Mouse (Mus musculus) liver, embryonic 11.5 days (tissue): ENCODE data around the gene Serpinb3a. TPM values are rescaled to one million over a fixed set of nuclear protein-coding genes. Genes with fewer than 3 reads are reported as not detected.

Experiments used
- ATAC-seq: fragments of 200-750 bp; cut with Nextera tagmentation; replicated peaks from 2 replicates; pipeline ENCODE4 v1.8.0; 2017; ENCODE audit warnings: moderate number of reproducible peaks, mild to moderate bottlenecking, moderate TSS enrichment, moderate library complexity; ENCODE audit not compliant: low FRiP score
- DNase-seq: peaks from one replicate; pipeline ENCODE4 v3.0.0-alpha.2; 2017; ENCODE audit warnings: low spot score
- H3K27ac ChIP-seq: fragments of 300-500 bp; sonication (generic); 2 replicates; pipeline ENCODE4 v1.5.1; 2014; ENCODE audit warnings: mild to moderate bottlenecking, low read depth, low read length, control low read depth
- H3K27me3 ChIP-seq: fragments of 300-500 bp; sonication (generic); replicated peaks from 2 replicates; pipeline ENCODE4 v1.6.1; 2014; ENCODE audit warnings: low read length, mixed read lengths; ENCODE audit not compliant: control insufficient read depth, insufficient read depth
- H3K36me3 ChIP-seq: fragments of 300-500 bp; sonication (generic); 2 replicates; pipeline ENCODE4 v1.6.1; 2014; ENCODE audit warnings: mild to moderate bottlenecking, low read length, moderate library complexity, mixed read lengths; ENCODE audit not compliant: control insufficient read depth, insufficient read depth
- H3K4me1 ChIP-seq: fragments of 300-500 bp; sonication (generic); replicated peaks from 2 replicates; pipeline ENCODE4 v1.6.1; 2014; ENCODE audit warnings: low read length, mixed read lengths; ENCODE audit not compliant: control insufficient read depth, insufficient read depth
- H3K4me2 ChIP-seq: fragments of 300-500 bp; sonication (generic); 2 replicates; pipeline ENCODE4 v1.6.1; 2014; ENCODE audit warnings: mild to moderate bottlenecking, control low read depth, moderate library complexity
- H3K4me3 ChIP-seq: fragments of 300-500 bp; sonication (generic); 2 replicates; pipeline ENCODE4 v1.5.1; 2014; ENCODE audit warnings: low read depth, low read length, control low read depth
- H3K9ac ChIP-seq: fragments of 300-500 bp; sonication (generic); 2 replicates; pipeline ENCODE4 v1.6.1; 2014; ENCODE audit warnings: low read depth, low read length, control low read depth
- H3K9me3 ChIP-seq: fragments of 300-500 bp; sonication (generic); 2 replicates; pipeline ENCODE4 v1.6.1; 2016; ENCODE audit warnings: low read length, inconsistent platforms, mixed read lengths; ENCODE audit not compliant: control insufficient read depth
- WGBS: fragments of 180-500 bp; shearing (Covaris S2); extraction: QIAGEN DNeasy Blood & Tissue Kit; methylation state at CpG from one replicate; pipeline ENCODE4 v1.1.7; 2014; 5-methylcytosine and 5-hydroxymethylcytosine counted together
- polyA plus RNA-seq: library from polyadenylated mRNA; unstranded; fragments of >200 nt; fragmentation: Nextera tagmentation; extraction: Ambion mirVana; gene quantifications from 2 replicates; pipeline ENCODE4 v1.2.1, GENCODE M21; 2014

The Serpinb3a gene
- polyA plus RNA-seq, 1 experiment from 2014 or later = not detected

DNA sequence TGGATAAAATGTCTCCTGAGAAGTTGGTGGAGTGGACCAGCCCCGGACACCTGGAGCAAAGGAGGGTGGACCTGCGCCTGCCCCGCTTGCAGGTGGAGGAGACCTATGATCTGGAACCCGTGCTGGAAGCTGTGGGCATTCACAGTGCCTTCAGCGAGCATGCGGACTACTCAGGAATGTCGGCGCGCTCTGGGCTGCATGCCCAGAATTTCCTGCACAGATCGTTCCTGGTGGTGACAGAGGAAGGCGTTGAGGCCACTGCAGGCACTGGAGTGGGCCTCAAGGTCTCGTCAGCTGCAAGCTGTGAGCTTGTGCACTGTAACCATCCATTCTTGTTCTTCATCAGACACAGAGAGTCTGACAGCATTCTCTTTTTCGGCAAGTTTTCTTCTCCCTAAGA is 51.7 kb downstream of the Serpinb3a start:
- Histone ChIP-seq H3K36me3 (no peaks in the 10 kb centered on the region), H3K4me3 (no peak overlapping the region), H3K9me3 (no peaks in the 10 kb centered on the region), H3K27ac (no peak overlapping the region), H3K4me1 (no peaks in the 10 kb centered on the region), H3K4me2 (no peak overlapping the region), H3K9ac (no peak overlapping the region), H3K27me3 (no peaks in the 10 kb centered on the region)
- no peak for ATAC-seq
- WGBS = 75% methylated on average over 13 of the region's 13 CpGs
- DNase-seq = no peak

Other genes with a start within 250 kb of the Serpinb3a start
- gene Serpinb5, start 191.1 kb downstream of the Serpinb3a start, polyA plus RNA-seq = not detected in 2 replicates
- not detected in 2 replicates for gene Serpinb12, start 117.9 kb downstream of the Serpinb3a start, polyA plus RNA-seq
- gene Serpinb13, start 71.3 kb downstream of the Serpinb3a start, polyA plus RNA-seq = not detected in 2 replicates
- not detected in 2 replicates for gene Serpinb3d, start 31.2 kb upstream of the Serpinb3a start, polyA plus RNA-seq
- not detected in 2 replicates for gene Serpinb3b, start 226.1 kb upstream of the Serpinb3a start, polyA plus RNA-seq
- gene Serpinb3c, start 226.1 kb upstream of the Serpinb3a start, polyA plus RNA-seq = not detected in 2 replicates